Mouse (Mus musculus) heart, embryonic 10.5 days (tissue): Measurements from ENCODE around the gene Padi4. TPM values are rescaled to one million over a fixed set of nuclear protein-coding genes. Genes with fewer than 3 reads are reported as not detected.

Experiments used
- DNase-seq: peaks from one replicate; pipeline ENCODE4 v3.0.0-alpha.2; 2017; ENCODE audit warnings: low spot score
- H3K27ac ChIP-seq: fragments of 300-500 bp; sonication (generic); 2 replicates; pipeline ENCODE4 v1.5.1; 2016; ENCODE audit warnings: mild to moderate bottlenecking
- H3K27me3 ChIP-seq: fragments of 300-500 bp; sonication (generic); 2 replicates; pipeline ENCODE4 v1.6.1; 2016; ENCODE audit warnings: mild to moderate bottlenecking; ENCODE audit not compliant: poor library complexity, insufficient read depth, severe bottlenecking
- H3K36me3 ChIP-seq: fragments of 300-500 bp; sonication (generic); 2 replicates; pipeline ENCODE4 v1.6.1; 2016; ENCODE audit warnings: mild to moderate bottlenecking, moderate library complexity
- H3K4me1 ChIP-seq: fragments of 300-500 bp; sonication (generic); 2 replicates; pipeline ENCODE4 v1.6.1; 2016; ENCODE audit warnings: mild to moderate bottlenecking
- H3K4me3 ChIP-seq: fragments of 300-500 bp; sonication (generic); 2 replicates; pipeline ENCODE4 v1.5.1; 2016; ENCODE audit warnings: mild to moderate bottlenecking, moderate library complexity
- H3K9me3 ChIP-seq: fragments of 300-500 bp; sonication (generic); 2 replicates; pipeline ENCODE4 v1.6.1; 2016; ENCODE audit warnings: mild to moderate bottlenecking, moderate library complexity
- WGBS: fragments of 180-500 bp; shearing (Covaris S2); methylation state at CpG from one replicate; pipeline ENCODE4 v1.1.7; 2016; 5-methylcytosine and 5-hydroxymethylcytosine counted together
- polyA plus RNA-seq: library from polyadenylated mRNA; unstranded; fragments of >200 nt; fragmentation: Nextera tagmentation; extraction: Ambion mirVana; gene quantifications from 2 replicates; pipeline ENCODE4 v1.2.1, GENCODE M21; 2016

Gene Padi4
- polyA plus RNA-seq, 1 experiment from 2014 or later: 1.9 TPM

DNA sequence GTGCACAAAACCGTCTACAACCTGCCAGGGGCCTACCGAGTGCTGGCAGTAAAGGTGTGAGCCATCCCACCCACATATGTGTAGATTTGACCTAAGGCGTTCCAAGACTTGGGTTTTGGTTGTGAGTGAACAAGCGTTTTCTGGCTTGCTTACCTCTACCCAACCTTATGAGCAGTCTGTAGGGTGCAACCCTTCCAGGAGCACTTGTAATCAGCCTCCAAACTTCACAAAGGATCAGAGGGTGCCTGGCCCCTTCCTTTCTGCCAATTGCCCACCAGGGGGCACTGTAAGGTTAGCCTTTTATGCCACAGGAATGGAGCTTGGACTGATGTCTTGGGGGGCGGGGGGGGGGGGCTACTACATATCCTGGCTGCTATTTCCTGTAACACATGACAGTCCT lies 50.2 kb downstream of the Padi4 start:
- Histone ChIP-seq H3K27ac (no peak overlapping the region), H3K4me3 (no peak overlapping the region), H3K36me3 (peaks cover 58% of the 10 kb centered on the region), H3K4me1 (peaks cover 23% of the 10 kb centered on the region), H3K27me3 (no peaks in the 10 kb centered on the region), H3K9me3 (no peaks in the 10 kb centered on the region)
- 59% methylated on average over 5 of the region's 5 CpGs for WGBS
- DNase-seq: no peak

DNA sequence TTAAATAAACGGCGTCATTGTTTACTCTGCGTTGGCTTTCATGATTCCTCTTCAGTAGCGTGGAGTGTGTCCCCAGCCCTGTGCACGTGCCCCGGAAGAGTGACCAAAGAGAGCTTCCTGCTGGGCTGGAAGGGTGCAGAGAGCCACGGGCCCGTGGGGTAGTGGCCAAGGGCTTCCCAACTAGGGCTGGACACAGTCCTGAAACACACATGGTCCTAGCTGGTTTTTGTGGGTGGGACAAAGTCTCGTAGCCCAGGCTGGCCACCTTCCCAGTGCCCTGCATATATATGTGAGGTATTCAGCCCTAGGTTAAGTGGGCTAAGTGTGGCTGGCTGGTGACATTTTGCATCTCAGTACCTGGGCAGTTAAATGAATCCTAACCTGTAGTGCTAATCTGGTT lies 50.8 kb downstream of the Padi4 start:
- H3K9me3 ChIP-seq: no peaks in the 10 kb centered on the region
- no peaks in the 10 kb centered on the region for H3K27me3 ChIP-seq
- H3K36me3 ChIP-seq: peaks cover 64% of the 10 kb centered on the region
- H3K4me3 ChIP-seq: no peak overlapping the region
- 90% methylated on average over 9 of the region's 9 CpGs for WGBS
- H3K4me1 ChIP-seq: peaks cover 23% of the 10 kb centered on the region
- DNase-seq: no peak
- no peak overlapping the region for H3K27ac ChIP-seq

DNA sequence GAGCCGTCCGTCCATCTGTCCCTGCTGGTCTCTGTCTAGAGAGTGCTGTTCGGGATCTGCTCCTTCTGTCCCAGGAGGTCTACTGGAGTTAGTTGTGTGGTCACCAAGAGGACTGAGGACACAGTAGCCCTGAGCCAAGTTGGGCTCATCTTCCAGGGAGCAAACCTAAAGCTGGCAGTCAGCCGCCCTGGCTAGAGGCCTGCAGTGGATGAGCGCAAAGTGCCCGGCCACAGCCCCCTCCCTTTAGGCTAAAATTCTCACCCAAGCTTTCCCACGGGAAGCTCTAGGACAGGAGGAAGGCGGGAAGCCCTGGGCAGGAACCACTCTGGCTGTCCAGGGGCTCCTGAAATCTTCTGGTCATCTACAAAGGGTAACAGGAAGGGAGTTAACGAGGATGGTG lies 51.3 kb downstream of the Padi4 start:
- no peaks in the 10 kb centered on the region for H3K9me3 ChIP-seq
- peaks cover 23% of the 10 kb centered on the region for H3K4me1 ChIP-seq
- 79% methylated on average over 9 of the region's 9 CpGs for WGBS
- H3K36me3 ChIP-seq: peaks cover 69% of the 10 kb centered on the region
- no peak for DNase-seq
- H3K4me3 ChIP-seq: no peak overlapping the region
- no peaks in the 10 kb centered on the region for H3K27me3 ChIP-seq
- no peak overlapping the region for H3K27ac ChIP-seq

GRCm38 (mm10) chr4:140721968-140722490 lies 52.0 kb downstream of the Padi4 start:
- Histone ChIP-seq H3K36me3 (peaks cover 74% of the 10 kb centered on the region), H3K27me3 (no peaks in the 10 kb centered on the region), H3K27ac (no peak overlapping the region), H3K9me3 (no peaks in the 10 kb centered on the region), H3K4me3 (no peak overlapping the region), H3K4me1 (peaks cover 23% of the 10 kb centered on the region)
- 88% methylated on average over 20 of the region's 20 CpGs for WGBS
- no peak for DNase-seq

DNA sequence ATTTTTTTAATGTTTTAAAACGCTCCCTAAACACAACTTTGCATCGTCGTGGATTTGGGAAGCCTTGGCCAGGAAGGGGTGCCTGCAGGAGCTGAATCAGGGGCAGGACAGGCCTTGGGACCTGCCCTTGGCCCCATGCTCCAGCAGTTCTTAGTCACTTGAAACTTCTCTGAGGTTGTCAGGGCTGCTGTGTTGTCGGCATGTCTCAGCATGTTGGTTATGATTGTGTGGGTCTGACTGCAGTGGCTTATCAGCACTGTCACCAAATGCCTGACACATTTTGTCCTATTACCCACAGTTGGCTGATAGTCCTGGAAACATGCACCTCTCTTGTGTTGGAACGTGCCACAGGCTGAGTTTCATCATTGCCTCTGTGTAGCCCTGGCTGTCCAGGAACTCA lies 53.9 kb downstream of the Padi4 start:
- H3K9me3 ChIP-seq: no peaks in the 10 kb centered on the region
- 82% methylated on average over 5 of the region's 5 CpGs for WGBS
- no peak overlapping the region for H3K27ac ChIP-seq
- DNase-seq: no peak
- no peak overlapping the region for H3K4me3 ChIP-seq
- peaks cover 87% of the 10 kb centered on the region for H3K36me3 ChIP-seq
- no peaks in the 10 kb centered on the region for H3K27me3 ChIP-seq
- H3K4me1 ChIP-seq: peaks cover 23% of the 10 kb centered on the region

- DNase-seq: no peak
- WGBS: 99% methylated on average over 9 of the region's 9 CpGs
- H3K4me1 ChIP-seq: peaks cover 19% of the 10 kb centered on the region
- H3K27me3 ChIP-seq: no peaks in the 10 kb centered on the region
- H3K4me3 ChIP-seq: no peak overlapping the region
- H3K27ac ChIP-seq: no peak overlapping the region
- no peaks in the 10 kb centered on the region for H3K9me3 ChIP-seq
- H3K36me3 ChIP-seq: peaks cover 95% of the 10 kb centered on the region
These were observed 55.6 kb downstream of the Padi4 start for GRCm38 (mm10) chr4:140718436-140718835.

- H3K9me3 ChIP-seq: no peaks in the 10 kb centered on the region
- WGBS: 93% methylated on average over 11 of the region's 11 CpGs
- H3K36me3 ChIP-seq: peaks cover 97% of the 10 kb centered on the region
- DNase-seq: no peak
- H3K4me1 ChIP-seq: peaks cover 33% of the 10 kb centered on the region
- no peak overlapping the region for H3K27ac ChIP-seq
- no peak overlapping the region for H3K4me3 ChIP-seq
- no peaks in the 10 kb centered on the region for H3K27me3 ChIP-seq
These were observed 57.0 kb downstream of the Padi4 start for GRCm38 (mm10) chr4:140716994-140717393.

- Histone ChIP-seq H3K4me3 (no peak overlapping the region), H3K27ac (no peak overlapping the region), H3K4me1 (peaks cover 32% of the 10 kb centered on the region), H3K27me3 (no peaks in the 10 kb centered on the region), H3K9me3 (no peaks in the 10 kb centered on the region), H3K36me3 (peaks cover 97% of the 10 kb centered on the region)
- DNase-seq: no peak
- 89% methylated on average over 5 of the region's 5 CpGs for WGBS
These were observed 59.5 kb downstream of the Padi4 start for GRCm38 (mm10) chr4:140714586-140714985.

DNA sequence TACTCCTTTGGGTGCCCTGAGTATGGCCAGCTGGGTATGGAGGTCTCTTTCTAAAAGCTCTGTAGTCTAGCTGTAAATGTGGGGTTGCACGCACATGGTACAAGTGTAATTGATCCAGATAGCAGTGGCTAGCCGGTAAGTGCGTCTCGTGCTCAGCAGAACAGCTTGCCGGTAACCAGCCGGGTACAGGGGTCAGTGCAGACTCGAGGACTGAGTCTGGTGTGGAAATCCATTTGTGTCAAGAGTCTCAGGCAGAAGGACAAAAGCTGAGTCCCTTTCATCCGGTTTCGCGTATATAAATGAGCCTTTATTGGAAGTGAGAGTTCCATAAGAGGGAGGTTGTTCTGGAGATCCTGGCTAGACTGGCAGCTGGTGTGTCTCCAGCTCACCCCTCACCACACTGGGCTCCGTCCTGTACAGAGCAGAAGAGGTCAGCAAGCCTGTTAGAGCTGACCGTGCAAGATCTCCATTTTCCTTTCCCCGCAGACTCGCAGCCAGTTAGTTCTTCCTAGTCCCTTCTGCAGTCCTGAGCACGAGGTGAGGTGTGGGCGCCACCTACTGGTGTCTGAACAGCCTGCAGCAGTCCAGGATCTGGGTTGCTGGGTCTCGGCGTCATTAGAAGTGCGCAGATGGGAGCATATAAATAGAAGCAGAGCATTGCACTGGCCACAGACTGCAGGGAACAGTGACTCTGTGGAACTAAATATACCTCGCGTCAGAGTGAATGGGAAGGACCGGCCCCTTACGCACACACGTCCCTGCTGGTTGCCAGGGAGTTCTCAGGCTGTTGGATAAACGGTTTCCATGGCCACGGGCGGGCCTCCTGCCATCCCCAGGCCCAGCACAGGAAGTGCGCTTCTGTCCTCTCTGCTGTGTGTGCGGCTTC lies 60.3 kb downstream of the Padi4 start:
- H3K27me3 ChIP-seq: no peaks in the 10 kb centered on the region
- WGBS: 47% methylated on average over 29 of the region's 29 CpGs
- H3K4me1 ChIP-seq: peaks cover 35% of the 10 kb centered on the region
- DNase-seq: peak; percentile 96
- no peak overlapping the region for H3K4me3 ChIP-seq
- peak overlapping the region; percentile 17; the same call in 1 of the 2 replicates for H3K27ac ChIP-seq
- peaks cover 97% of the 10 kb centered on the region for H3K36me3 ChIP-seq
- no peaks in the 10 kb centered on the region for H3K9me3 ChIP-seq

DNA sequence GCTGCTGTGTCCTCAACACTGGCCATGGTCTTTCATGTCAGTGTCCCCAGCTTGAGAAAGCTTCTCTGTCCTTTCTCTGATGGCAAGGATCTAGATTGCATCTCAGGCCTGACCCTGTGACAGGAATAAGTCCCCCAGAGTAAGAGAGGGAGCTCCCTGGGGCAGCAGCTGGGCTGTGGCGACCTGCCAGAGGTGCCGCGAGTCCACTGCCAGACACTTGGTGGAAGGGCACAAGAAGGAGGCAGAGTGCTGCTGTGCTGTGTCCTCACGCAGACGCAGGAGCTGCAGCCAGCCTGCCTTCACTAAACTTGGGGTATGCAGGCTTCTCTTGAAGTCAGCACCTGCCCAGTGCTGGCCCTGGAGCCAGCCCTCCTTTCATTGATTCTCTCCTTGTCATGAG lies 62.7 kb downstream of the Padi4 start:
- Histone ChIP-seq H3K36me3 (peaks cover 97% of the 10 kb centered on the region), H3K9me3 (no peaks in the 10 kb centered on the region), H3K4me3 (no peak overlapping the region), H3K4me1 (peaks cover 55% of the 10 kb centered on the region), H3K27me3 (no peaks in the 10 kb centered on the region), H3K27ac (no peak overlapping the region)
- DNase-seq: no peak
- WGBS: 96% methylated on average over 5 of the region's 5 CpGs

GRCm38 (mm10) chr4:140710781-140711180 lies 63.3 kb downstream of the Padi4 start:
- 85% methylated on average over 10 of the region's 10 CpGs for WGBS
- Histone ChIP-seq H3K4me1 (peaks cover 55% of the 10 kb centered on the region), H3K36me3 (peaks cover 97% of the 10 kb centered on the region), H3K9me3 (no peaks in the 10 kb centered on the region), H3K27ac (no peak overlapping the region), H3K4me3 (no peak overlapping the region), H3K27me3 (no peaks in the 10 kb centered on the region)
- no peak for DNase-seq

GRCm38 (mm10) chr4:140709617-140710016 lies 64.4 kb downstream of the Padi4 start:
- no peak for DNase-seq
- Histone ChIP-seq H3K9me3 (no peaks in the 10 kb centered on the region), H3K27me3 (no peaks in the 10 kb centered on the region), H3K4me3 (no peak overlapping the region), H3K36me3 (peaks cover 98% of the 10 kb centered on the region), H3K4me1 (peaks cover 65% of the 10 kb centered on the region), H3K27ac (no peak overlapping the region)
- WGBS: 86% methylated on average over 10 of the region's 10 CpGs

DNA sequence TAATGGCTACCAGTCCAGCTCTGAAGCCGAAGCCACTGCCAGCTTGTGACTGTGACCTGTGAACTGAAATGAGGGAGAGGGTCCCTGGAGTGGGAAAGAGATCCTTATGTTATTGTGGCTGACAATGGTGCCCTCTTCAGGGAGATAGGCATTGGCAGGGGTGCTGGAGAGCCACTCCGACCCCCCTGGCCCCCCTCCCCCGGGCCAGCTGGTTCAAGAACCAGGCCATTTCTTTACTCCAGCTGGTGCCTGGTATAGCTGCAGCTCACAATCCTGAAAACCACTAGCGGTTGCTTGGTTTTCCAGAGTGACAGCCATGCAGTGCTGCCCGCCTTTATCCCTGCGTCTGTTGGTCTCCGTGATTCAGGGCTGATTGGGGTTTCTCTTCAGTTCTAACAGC lies 64.9 kb downstream of the Padi4 start:
- H3K36me3 ChIP-seq: peaks cover 95% of the 10 kb centered on the region
- H3K27me3 ChIP-seq: no peaks in the 10 kb centered on the region
- H3K27ac ChIP-seq: no peak overlapping the region; the same call in 1 of the 2 replicates
- DNase-seq: no peak
- H3K9me3 ChIP-seq: no peaks in the 10 kb centered on the region
- H3K4me3 ChIP-seq: no peak overlapping the region
- H3K4me1 ChIP-seq: peaks cover 65% of the 10 kb centered on the region
- 92% methylated on average over 7 of the region's 7 CpGs for WGBS
